Mouse (Mus musculus): Measurements from ENCODE around the gene Bnipl. TPM values are rescaled to one million over a fixed set of nuclear protein-coding genes. Genes with fewer than 3 reads are reported as not detected.

The Bnipl gene
- total RNA-seq, 1 experiment from 2014 or later = not detected

Other genes with a start within 250 kb of the Bnipl start
- 17.3 to 33.2 TPM (median 29.2 TPM) in 3 replicates for gene Zfp687, start 235.7 kb downstream of the Bnipl start, total RNA-seq (2017)
- gene Psmd4, start 208.6 kb downstream of the Bnipl start, total RNA-seq (2017) = 201 to 282 TPM (median 263 TPM) in 3 replicates
- 12.2 to 29.3 TPM (median 16.7 TPM) in 3 replicates for gene Pip5k1a, start 144.3 kb downstream of the Bnipl start, total RNA-seq (2017)
- gene Vps72, start 140.2 kb downstream of the Bnipl start, total RNA-seq (2017) = 43.2 to 86.5 TPM (median 55.3 TPM) in 3 replicates
- not detected in 3 replicates for gene Tmod4, start 126.7 kb downstream of the Bnipl start, total RNA-seq (2017)
- 65.3 to 128 TPM (median 82.5 TPM) in 3 replicates for gene Scnm1, start 117.2 kb downstream of the Bnipl start, total RNA-seq (2017)
- 4.1 to 5.9 TPM (median 5.7 TPM) in 3 replicates for gene Lysmd1, start 117.1 kb downstream of the Bnipl start, total RNA-seq (2017)
- gene Tnfaip8l2, start 108.8 kb downstream of the Bnipl start, total RNA-seq (2017) = 63.2 to 73.9 TPM (median 73.1 TPM) in 3 replicates
- not detected in 3 replicates for gene Sema6c, start 90.7 kb downstream of the Bnipl start, total RNA-seq (2017)
- gene Gabpb2, start 33.3 kb downstream of the Bnipl start, total RNA-seq (2017) = 87.0 to 129 TPM (median 91.1 TPM) in 3 replicates
- gene Cdc42se1, start 22.5 kb downstream of the Bnipl start, total RNA-seq (2017) = 122 to 191 TPM (median 182 TPM) in 3 replicates
- 6.2 to 18.2 TPM (median 9.1 TPM) in 3 replicates for gene Mllt11, start 19.0 kb downstream of the Bnipl start, total RNA-seq (2017)
- gene Gm128, start 9.6 kb downstream of the Bnipl start, total RNA-seq (2017) = not detected in 3 replicates
- 21.6 to 32.4 TPM (median 30.4 TPM) in 3 replicates for gene Mindy1, start 30.2 kb upstream of the Bnipl start, total RNA-seq (2017)
- 8.1 to 16.9 TPM (median 8.6 TPM) in 3 replicates for gene Prune1, start 30.9 kb upstream of the Bnipl start, total RNA-seq (2017)
- 0.64 to 1.9 TPM (median 0.78 TPM) in 3 replicates for gene Anxa9, start 56.0 kb upstream of the Bnipl start, total RNA-seq (2017)
- 125 to 137 TPM (median 130 TPM) in 3 replicates for gene Cers2, start 63.6 kb upstream of the Bnipl start, total RNA-seq (2017)
- 21.0 to 33.6 TPM (median 22.6 TPM) in 3 replicates for gene Setdb1, start 106.0 kb upstream of the Bnipl start, total RNA-seq (2017)
- gene 4930558C23Rik, start 151.6 kb upstream of the Bnipl start, total RNA-seq (2017) = not detected in 3 replicates
- gene Arnt, start 183.2 kb upstream of the Bnipl start, total RNA-seq (2017) = 30.7 to 46.7 TPM (median 44.1 TPM) in 3 replicates
- gene Ctsk, start 248.1 kb upstream of the Bnipl start, total RNA-seq (2017) = 0.19 to 0.87 TPM (median 0.75 TPM) in 3 replicates